Comparison of ENCODE assay signal across 9 mouse cellular contexts in the genomic region with DNA sequence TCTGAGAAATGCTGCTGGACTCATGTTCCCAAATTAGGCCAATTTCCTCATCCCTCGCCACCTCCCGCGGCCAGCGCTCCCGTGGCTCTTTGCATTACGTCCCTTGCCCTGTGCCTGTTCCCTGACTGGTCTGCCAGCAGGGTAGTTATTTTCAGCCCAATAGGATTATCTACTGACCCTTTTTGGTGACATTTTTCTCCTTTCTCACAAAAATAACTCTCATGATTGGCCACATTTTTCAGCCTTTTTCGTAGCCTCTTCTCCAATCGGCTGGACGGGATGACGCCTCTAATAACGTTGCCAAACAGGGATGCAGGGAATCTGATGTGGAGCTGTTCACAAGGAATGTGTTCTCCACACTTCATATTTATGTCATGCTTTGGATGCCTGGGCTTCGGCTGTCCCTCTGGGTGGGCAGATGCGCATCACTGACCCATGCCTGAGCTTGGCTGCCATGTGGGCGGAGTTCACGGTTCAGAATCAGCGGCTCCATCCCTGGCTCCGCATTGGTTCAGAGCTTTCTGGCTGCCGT. TPM values are rescaled to one million over a fixed set of nuclear protein-coding genes. Genes with fewer than 3 reads are reported as not detected.
A peak's percentile ranks its signal among the peaks of the same experiment; 100 is the strongest.
DNase-seq lines count a peak whose midpoint lies in the region; ATAC-seq and TF ChIP-seq lines count a peak whose summit lies in the region.
"Had no signal": no experiment of that assay in that cellular context is flagged by ENCODE, and none has a peak within 500 bp of the region (broad histone marks: within the 10 kb centered on the region; RNA-seq: fewer than 3 reads in every experiment).

No protein-coding gene starts in this region.

- TF ChIP-seq POLR2A in thymus, adult 2 months (IDR thresholded peaks at IDR 0.05; ENCODE audit: control insufficient read depth, extremely low read depth, insufficient read depth, low read length, poor library complexity) = no peak

- no peaks in the 10 kb centered on the region for H3K27me3 ChIP-seq in heart, embryonic 16.5 days (ENCODE audit: control insufficient read depth, insufficient read depth, low read length)
- H3K27me3 ChIP-seq in thymus, adult 2 months (ENCODE audit: control insufficient read depth, insufficient read depth, low read length) = no peaks in the 10 kb centered on the region
- H3K27me3 ChIP-seq: liver, embryonic 13.5 days had no signal

- ATAC-seq in heart, embryonic 16.5 days (replicated peaks; ENCODE audit: extremely low read depth, insufficient read depth, low FRiP score) = peak; percentile 43; the same call in 1 of the 2 replicates
- no peak for ATAC-seq in granulocyte monocyte progenitor cell, adult 5-6 weeks (replicated peaks; ENCODE audit: poor library complexity, severe bottlenecking)
- ATAC-seq in erythroblast, adult 5-6 weeks (replicated peaks; ENCODE audit: low FRiP score, poor library complexity, severe bottlenecking) = no peak

- H3K4me3 ChIP-seq in heart, embryonic 16.5 days (ENCODE audit: low read length) = peak overlapping the region; percentile 19; the same call in 1 of the 2 replicates
- H3K4me3 ChIP-seq in thymus, adult 2 months (ENCODE audit: control insufficient read depth, insufficient read depth, low read length) = no peak overlapping the region
- H3K4me3 ChIP-seq: liver, embryonic 13.5 days had no signal

- peak overlapping the region; percentile 86 for H3K27ac ChIP-seq in heart, embryonic 16.5 days (ENCODE audit: low read length)
- no peak overlapping the region for H3K27ac ChIP-seq in thymus, adult 2 months (ENCODE audit: control insufficient read depth, insufficient read depth, low read length)
- H3K27ac ChIP-seq: liver, embryonic 13.5 days had no signal

- H3K4me1 ChIP-seq in heart, embryonic 16.5 days (ENCODE audit: control insufficient read depth, insufficient read depth, low read length) = peaks cover 19% of the 10 kb centered on the region
- H3K4me1 ChIP-seq in thymus, adult 2 months (replicated peaks; ENCODE audit: control insufficient read depth, insufficient read depth, low read length) = no peaks in the 10 kb centered on the region
- H3K4me1 ChIP-seq: liver, embryonic 13.5 days had no signal

- peak overlapping the region; percentile 51 for H3K4me2 ChIP-seq in heart, embryonic 16.5 days (ENCODE audit: low read depth, low read length)
- H3K4me2 ChIP-seq: liver, embryonic 13.5 days had no signal

- DNase-seq in adrenal gland, adult 2 months = peak; percentile 32
- no peak for DNase-seq in adrenal gland, adult (ENCODE audit: inconsistent age in 2 of 2, low spot score in 1 of 2)
- DNase-seq in cerebellum, postnatal 14 days = peak; percentile 49 to 50
- DNase-seq in lung, adult 18-20 months = peak; percentile 69 to 72
- DNase-seq in thymus, adult 2 months = no peak
- DNase-seq: liver, embryonic 13.5 days had no signal

- no peaks in the 10 kb centered on the region for H3K9me3 ChIP-seq in heart, embryonic 16.5 days (replicated peaks; ENCODE audit: control insufficient read depth, low read length)
- H3K9me3 ChIP-seq: liver, embryonic 13.5 days had no signal

- 36% methylated on average over 18 of the region's 18 CpGs for WGBS in heart, embryonic 16.5 days
- WGBS in thymus, adult 2 months = 72% methylated on average over 18 of the region's 18 CpGs

- no peak for TF ChIP-seq CTCF in thymus, adult 2 months (IDR thresholded peaks at IDR 0.05; ENCODE audit: borderline replicate concordance, control insufficient read depth, extremely low read depth, insufficient read depth, low read length, poor library complexity)

- H3K36me3 ChIP-seq in heart, embryonic 16.5 days (ENCODE audit: control insufficient read depth, insufficient read depth) = peaks cover 7% of the 10 kb centered on the region
- no peaks in the 10 kb centered on the region for H3K36me3 ChIP-seq in thymus, adult 2 months (ENCODE audit: control insufficient read depth, insufficient read depth, low read length)
- H3K36me3 ChIP-seq: liver, embryonic 13.5 days had no signal

- peak overlapping the region; percentile 6; the same call in 1 of the 2 replicates for H3K9ac ChIP-seq in heart, embryonic 16.5 days (ENCODE audit: low read length)
- H3K9ac ChIP-seq: liver, embryonic 13.5 days had no signal

RNA-seq across cellular contexts. Expression of a gene that starts 9.3 kb away (rescaled TPM):
- total RNA-seq in adrenal gland, adult 2 months (2021) = 10 to 100 TPM; 18.3 to 30.3 TPM
- polyA plus RNA-seq in adrenal gland, adult 2 months (2012; rRNA removed) = 10.6 and 10.9 TPM in 2 replicates
- polyA plus RNA-seq in heart, embryonic 16.5 days (2015; fragmentation: Nextera tagmentation; extraction: Ambion mirVana) = 116 and 118 TPM in 2 replicates
- not detected in 2 replicates for total RNA-seq in granulocyte monocyte progenitor cell, adult 5-6 weeks (2014; fragmentation: Nextera tagmentation)
- total RNA-seq in granulocyte monocyte progenitor cell, adult 5-6 weeks (2017) = 1.0 TPM in 1 of 2 replicates, not detected in the other
- not detected in 2 replicates for total RNA-seq in erythroblast, adult 5-6 weeks (2015; ENCODE audit: low replicate concordance)
- not detected in 2 replicates for total RNA-seq in erythroblast, adult 5-6 weeks (2017; ENCODE audit: low replicate concordance)
- polyA plus RNA-seq in thymus, adult 2 months (2012; rRNA removed) = 2.2 and 4.7 TPM in 2 replicates

RNA-seq across cellular contexts. Expression of a gene that starts 12.8 kb away (rescaled TPM):
- total RNA-seq in adrenal gland, adult 2 months (2021) = 10 to 100 TPM in 1 of 2 experiments, 1 to 10 TPM in 1; 9.7 to 16.3 TPM
- 8.7 TPM in 2 replicates for polyA plus RNA-seq in adrenal gland, adult 2 months (2012; rRNA removed)
- 23.9 and 26.1 TPM in 2 replicates for polyA plus RNA-seq in heart, embryonic 16.5 days (2015; fragmentation: Nextera tagmentation; extraction: Ambion mirVana)
- not detected in 2 replicates for total RNA-seq in granulocyte monocyte progenitor cell, adult 5-6 weeks (2014; fragmentation: Nextera tagmentation)
- 0.36 TPM in 1 of 2 replicates, not detected in the other for total RNA-seq in granulocyte monocyte progenitor cell, adult 5-6 weeks (2017)
- total RNA-seq in erythroblast, adult 5-6 weeks (2015; ENCODE audit: low replicate concordance) = not detected in 2 replicates
- not detected in 2 replicates for total RNA-seq in erythroblast, adult 5-6 weeks (2017; ENCODE audit: low replicate concordance)
- 3.9 and 4.3 TPM in 2 replicates for polyA plus RNA-seq in thymus, adult 2 months (2012; rRNA removed)

Comparison
In these comparisons a context has a peak if more than half of its experiments do, and no peak if none do; other contexts are left out.
1. DNase-seq: peak in adrenal gland, adult 2 months (single experiment), cerebellum, postnatal 14 days (2 of 2) and lung, adult 18-20 months (2 of 2); none in adrenal gland, adult (0 of 2) and thymus, adult 2 months (single experiment).
2. RNA of a gene that starts 9.3 kb away (total RNA-seq): 18.3 to 30.3 TPM in adrenal gland, adult 2 months; 1.0 TPM in granulocyte monocyte progenitor cell, adult 5-6 weeks and not detected in erythroblast, adult 5-6 weeks; every median in the first group is over 4 times any median in the second.
3. RNA of a gene that starts 12.8 kb away (total RNA-seq): 9.7 to 16.3 TPM in adrenal gland, adult 2 months; 0.36 TPM in granulocyte monocyte progenitor cell, adult 5-6 weeks and not detected in erythroblast, adult 5-6 weeks; every median in the first group is over 4 times any median in the second.